Mouse (Mus musculus): ENCODE results near the gene Itgam.

Itgam gene

DNA sequence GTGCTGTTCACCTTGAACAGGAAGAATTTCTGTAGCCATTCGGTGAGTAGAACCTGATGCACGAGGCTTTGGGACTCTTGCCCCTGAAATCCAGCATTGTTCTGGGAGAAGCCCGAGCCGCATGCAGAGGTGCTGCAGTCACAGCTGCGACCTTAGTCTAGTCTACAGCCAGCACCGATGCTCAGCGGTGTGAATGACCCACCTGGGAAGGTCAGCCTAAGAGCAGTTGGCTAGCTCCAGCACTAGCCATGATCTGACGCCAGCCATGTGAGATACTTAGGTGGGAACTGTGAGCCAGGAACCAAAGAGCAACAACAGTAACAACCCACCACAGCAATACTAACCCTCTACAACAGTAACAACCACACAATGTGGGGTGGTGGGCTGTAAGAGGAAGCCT lies 4.6 kb upstream of the Itgam start:
- DNase-seq (ENCODE audit: low spot score in 2 of 2), result no peak

DNA sequence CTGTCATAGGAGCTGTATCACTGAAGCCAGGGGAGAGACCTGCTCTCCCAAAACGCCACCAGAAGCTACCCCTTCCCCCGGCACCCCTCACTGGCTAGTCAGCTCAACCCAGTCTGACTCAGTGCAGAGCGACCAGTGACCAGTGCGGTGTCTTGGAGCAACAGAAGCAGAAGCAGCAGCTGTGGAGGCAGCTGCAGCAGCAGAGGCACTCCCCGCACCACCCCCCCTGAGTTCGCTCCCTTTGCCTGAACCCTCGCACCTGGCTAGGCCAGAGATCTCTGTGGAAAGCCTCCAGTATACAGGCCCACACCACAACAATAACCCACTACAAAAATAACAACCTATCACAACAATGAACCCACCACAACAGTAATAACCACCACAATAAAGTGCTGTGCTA lies 3.9 kb upstream of the Itgam start:
- DNase-seq (ENCODE audit: low spot score in 2 of 2), result no peak

DNA sequence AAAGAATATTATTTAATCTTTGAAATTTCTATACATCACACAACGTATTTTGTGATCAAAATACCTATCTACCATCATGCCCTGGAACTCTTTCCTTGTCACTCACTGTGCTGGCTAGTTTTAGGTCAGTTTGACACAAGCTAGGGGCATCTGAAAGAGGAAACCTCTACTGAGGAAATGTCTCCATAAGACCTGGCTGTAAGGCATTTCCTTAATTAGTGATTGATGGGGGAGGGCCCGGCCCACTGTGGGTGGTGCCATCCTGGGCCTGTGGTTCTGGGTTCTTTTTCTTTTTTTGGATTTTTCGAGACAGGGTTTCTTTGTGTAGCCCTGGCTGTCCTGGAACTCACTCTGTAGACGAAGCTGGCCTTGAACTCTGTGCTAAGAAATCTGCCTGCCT lies 3.3 kb upstream of the Itgam start:
- DNase-seq (ENCODE audit: low spot score in 2 of 2), result no peak

DNA sequence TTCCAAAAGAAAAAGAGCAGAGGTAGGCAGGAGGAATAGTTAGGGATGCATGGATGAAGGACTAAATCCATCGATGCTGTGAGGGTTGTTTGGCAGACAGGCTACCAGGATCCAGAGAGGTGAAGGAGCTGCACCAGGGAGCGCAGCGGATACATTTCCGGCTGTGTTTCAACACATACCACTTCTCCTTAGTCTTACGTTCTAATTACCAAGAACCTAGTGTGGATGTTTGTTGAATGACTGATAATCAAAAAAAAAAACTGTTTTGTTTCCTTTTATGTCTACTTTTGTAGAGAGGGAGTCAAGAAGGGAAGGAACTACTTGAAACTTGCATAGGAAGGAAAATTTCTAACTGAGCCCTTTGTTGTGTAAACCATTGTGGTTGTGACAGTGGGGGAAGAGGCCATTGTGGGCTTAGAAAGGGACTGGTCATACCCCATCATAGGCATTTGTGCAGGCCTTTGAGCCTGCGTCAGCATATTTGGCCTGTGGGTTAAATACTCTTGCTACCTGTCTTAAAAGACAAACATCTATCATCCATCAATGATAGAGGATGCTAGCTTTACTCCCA lies 856 bp downstream of the Itgam start:
- no peak for DNase-seq (ENCODE audit: low spot score in 2 of 2)

DNA sequence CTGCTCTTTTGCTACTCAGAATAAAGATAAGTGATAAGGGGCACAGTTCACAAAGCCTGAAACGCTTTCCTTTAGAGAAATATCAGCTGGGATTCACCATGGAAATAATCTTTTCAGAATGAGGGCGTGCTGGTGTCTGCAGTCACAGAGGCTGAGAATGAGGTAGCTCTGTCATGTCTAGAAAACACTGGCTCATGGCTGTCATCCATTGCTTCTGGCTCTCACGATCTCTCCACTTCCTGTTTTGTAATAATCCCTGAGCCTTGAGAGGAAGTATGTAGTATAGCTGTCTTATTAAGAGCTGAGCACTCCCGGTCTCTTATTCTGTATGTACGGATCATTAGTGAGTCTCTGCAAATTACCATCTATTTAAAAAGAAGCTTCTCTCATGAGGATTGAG lies 3.1 kb downstream of the Itgam start:
- no peak for DNase-seq (ENCODE audit: low spot score in 2 of 2)

DNA sequence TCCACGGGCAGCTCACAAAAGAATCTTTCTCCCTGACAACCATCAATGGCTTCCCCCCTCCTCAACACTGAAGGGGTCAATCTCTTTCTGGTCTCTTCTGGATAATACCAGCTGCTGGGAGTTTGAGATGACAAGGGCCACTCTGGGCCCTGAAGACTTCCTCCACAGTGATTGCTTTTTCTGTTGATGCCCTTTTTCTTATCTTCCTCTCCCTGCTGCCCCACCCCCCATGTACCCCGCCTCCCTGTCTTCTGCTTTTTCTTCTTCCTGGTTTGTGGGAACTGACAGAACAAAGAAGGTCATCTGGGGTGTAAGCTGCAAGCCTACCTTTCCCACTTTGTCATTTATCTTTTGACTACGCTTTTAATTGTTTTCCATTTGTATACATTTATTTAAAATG lies 5.4 kb downstream of the Itgam start:
- no peak for DNase-seq (ENCODE audit: low spot score in 2 of 2)

DNA sequence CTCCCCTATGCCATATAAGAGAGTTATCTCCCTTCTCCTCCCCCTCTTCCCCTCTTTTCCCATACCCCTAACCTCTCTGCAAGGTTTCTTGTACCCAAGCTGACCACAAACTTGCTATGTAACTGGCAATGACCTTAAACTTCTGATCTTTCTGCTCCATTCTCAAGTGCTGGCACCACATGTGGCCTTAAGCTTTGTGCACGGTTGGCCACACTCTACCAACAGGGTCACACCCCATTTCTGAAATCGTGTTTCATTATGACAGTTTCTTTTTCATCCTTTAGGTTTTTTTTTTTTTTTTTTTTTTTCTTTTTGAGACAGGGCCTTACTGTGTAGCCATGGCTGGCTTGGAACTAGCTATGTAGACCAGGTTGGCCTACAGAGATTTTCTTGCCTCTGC lies 7.4 kb downstream of the Itgam start:
- DNase-seq (ENCODE audit: low spot score in 2 of 2), result no peak

DNA sequence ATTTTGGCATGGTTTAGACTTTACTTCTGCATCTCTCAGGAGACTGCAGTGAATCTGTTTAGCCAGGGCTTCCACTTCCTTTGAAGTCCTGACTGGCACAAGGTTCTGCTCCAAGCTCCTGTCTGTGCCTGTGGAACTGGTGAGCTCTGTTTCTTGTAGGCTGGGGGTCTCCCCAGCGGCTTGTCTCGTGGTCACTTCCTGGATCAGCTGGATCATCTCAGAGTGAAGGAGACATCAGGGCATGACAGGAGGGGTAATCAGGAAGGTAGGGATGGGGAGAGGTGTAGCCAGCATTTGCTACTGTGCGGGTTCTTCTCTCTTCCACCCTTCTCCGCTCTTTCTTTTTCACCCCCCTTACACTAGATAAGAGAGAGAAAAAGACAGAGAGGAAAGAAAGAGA lies 9.4 kb downstream of the Itgam start:
- DNase-seq (ENCODE audit: low spot score in 2 of 2), result no peak

DNA sequence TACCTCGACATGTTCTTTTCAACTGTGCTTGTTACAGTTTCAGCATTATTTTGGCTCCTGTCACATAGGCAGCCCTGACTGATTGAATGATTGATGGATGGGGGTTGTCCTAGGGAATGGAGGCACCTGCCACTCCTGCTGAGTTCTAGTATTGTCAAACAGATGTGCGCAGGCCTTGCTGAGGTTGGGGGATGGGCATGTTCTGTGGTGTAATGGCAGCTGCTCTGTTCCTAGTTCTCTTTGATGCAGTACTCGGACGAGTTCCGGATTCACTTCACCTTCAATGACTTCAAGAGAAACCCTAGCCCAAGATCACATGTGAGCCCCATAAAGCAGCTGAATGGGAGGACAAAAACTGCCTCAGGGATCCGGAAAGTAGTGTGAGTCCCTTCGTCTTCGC lies 17.6 kb downstream of the Itgam start:
- DNase-seq (ENCODE audit: low spot score in 2 of 2), result no peak

DNA sequence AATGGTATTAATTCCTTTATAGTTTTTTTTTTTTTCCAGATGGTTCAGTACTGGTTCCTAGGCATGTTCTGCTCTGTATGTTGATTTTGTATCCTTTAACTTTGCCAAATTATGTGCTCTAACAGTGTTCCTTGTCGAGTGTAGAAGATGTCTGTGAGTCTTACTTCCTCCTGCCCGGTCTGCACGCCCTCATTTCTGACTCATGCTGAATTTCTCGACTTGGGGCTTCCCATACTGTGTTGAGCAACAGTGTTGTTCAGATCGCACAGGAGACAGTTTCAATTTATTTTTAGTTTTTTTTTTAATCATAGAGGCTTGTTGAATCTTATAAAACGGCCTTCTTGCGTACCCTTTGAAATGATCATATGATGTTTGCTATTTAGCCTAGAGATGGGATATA lies 26.7 kb downstream of the Itgam start:
- DNase-seq (ENCODE audit: low spot score in 2 of 2), result no peak

DNA sequence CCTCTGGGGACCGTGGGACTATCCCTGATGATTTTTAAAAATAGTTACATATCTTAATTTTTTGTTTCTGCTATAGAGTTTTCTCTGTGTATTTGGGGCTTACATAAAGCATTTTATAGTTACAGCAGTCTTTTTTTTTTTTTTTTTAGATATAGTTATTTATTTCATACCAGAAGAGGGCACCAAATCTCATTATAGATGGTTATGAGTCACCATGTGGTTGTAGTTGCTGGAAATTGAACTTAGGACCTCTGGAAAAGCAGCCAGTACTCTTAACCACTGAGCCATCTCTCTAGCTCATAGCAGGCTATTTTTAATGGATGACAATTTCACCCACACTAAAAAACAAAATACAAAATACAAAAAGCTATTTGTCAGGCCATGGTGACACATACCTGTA lies 35.7 kb downstream of the Itgam start:
- no peak for DNase-seq (ENCODE audit: low spot score in 2 of 2)

DNA sequence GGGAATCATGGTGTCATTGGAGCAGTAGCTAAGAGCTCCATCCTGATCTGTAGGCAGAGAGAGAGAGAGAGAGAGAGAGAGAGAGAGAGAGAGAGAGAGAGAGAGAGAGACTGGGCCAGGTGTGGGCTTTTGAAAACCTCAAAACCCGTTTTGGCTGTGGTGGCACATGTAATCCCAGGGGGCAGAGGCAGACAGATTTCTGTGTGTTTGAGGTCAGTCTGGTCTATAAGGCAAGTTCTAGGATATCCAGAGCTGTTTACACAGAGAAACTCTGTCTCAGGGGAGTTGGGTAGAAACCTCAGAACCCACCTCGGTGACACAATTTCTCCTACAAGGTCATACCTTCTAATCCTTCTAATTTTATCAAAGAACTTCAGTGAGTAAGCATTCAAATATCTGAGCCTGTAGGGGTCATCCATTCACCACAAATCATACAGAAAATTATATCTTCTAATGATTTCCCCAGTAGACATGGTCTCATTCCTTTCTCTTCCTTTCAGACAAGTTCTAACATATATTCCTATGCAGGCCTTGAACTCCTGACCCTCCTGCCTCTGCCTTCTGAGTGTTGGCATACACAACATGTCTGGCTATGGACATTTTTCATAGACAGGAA lies 38.4 kb downstream of the Itgam start:
- DNase-seq (ENCODE audit: low spot score in 2 of 2), result no peak

DNA sequence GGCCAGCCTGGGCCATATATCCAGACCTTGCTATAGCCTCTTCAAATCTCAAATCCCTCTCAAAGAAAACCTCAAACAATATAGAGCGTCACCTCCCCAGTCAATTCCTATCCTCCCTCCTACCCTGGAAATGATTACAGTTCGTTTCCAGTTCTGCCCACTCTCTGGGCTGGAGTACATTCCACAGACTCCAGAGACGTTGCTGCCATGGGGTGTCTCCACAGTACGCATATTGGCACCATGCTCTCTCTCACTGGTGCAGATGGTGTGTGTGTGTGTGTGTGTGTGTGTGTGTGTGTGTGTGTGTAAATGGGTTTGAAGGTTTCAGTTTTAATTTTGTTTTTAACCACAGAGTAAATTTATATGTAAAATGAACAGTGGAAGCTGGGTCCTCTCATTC lies 42.8 kb downstream of the Itgam start:
- no peak for DNase-seq (ENCODE audit: low spot score in 2 of 2)

DNA sequence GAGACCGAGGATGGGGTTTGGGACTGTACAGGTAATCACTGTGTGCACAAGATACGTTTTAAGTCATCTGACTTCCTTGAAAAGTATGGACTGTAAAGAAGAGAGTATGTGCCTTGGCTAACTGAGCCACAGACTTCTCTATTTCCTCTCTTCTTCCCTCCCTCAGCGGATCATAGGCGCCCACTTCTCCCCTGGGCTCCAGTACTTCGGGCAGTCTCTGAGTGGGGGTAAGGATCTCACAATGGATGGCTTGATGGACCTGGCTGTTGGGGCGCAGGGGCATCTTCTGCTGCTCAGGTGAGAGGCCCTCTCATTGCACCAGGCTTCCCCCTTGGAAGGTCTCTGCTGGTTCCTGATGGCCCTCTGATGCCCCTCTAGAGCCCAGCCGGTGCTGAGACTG lies 45.0 kb downstream of the Itgam start:
- DNase-seq (ENCODE audit: low spot score in 2 of 2), result no peak

DNA sequence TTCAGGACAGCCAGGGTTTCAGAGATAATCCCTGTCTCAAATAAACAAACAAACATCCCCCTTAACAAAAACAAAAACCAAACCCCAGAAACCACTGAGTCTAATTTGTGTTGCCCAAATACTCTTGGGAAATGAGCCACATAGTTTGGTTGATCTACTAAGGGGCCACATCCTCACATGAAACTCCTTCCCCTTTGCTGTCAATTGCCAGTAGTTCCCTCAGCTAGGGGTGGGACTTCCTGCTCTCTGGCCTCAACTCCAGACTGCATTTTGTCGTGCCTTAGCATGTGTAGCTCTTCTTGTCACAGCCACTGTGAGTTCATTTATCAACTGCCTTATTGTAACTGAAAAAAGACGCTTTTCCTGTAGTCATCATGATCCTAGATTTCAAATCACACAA lies 47.9 kb downstream of the Itgam start:
- DNase-seq (ENCODE audit: low spot score in 2 of 2), result no peak

DNA sequence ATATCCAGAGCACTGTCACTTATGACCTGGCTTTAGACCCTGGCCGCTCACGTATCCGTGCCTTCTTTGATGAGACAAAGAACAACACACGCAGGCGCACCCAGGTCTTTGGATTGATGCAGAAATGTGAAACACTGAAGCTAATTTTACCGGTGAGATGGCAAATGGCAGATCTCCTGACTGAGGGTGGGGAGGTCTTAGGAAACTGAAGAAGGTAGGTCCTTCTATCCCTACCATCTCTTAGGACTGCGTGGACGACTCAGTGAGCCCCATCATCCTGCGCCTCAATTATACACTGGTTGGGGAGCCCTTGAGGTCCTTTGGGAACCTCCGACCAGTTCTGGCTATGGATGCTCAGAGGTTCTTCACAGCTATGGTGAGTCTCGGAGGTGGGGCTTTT lies 49.7 kb downstream of the Itgam start:
- DNase-seq (ENCODE audit: low spot score in 2 of 2), result no peak

DNA sequence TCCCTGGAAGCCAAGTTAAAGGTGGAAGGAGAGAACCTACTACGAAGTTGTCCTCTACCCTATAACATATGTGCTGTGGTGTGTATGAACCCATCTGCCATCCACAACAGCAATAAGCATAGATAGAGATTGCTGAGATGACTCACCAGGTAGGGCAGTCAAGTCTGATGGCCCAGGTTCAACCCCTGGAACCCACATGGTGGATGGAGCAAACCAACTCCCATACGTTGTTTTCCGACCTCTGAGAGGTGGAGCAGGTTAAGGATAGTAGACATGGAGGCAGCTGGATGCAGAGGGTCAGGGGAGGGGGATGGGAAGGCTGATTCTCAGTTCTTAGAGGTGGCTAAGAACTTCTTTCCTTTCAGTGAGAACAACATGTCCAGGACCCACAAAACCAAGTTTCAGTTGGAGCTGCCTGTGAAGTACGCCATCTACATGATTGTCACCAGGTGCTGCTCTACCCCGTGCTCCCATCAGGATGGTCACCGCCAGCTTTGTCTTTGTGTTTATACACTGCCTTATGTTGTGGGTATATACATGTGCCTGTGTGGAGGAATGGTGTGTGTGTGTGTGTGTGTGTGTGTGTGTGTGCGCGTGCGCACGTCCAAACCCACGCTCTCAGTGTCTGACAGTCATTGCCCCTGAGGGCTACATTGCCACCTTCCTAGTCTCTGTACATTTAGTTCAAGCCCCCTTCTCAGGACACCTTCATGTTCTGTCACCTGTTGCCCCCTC lies 52.1 kb downstream of the Itgam start:
- no peak for DNase-seq (ENCODE audit: low spot score in 2 of 2)

DNA sequence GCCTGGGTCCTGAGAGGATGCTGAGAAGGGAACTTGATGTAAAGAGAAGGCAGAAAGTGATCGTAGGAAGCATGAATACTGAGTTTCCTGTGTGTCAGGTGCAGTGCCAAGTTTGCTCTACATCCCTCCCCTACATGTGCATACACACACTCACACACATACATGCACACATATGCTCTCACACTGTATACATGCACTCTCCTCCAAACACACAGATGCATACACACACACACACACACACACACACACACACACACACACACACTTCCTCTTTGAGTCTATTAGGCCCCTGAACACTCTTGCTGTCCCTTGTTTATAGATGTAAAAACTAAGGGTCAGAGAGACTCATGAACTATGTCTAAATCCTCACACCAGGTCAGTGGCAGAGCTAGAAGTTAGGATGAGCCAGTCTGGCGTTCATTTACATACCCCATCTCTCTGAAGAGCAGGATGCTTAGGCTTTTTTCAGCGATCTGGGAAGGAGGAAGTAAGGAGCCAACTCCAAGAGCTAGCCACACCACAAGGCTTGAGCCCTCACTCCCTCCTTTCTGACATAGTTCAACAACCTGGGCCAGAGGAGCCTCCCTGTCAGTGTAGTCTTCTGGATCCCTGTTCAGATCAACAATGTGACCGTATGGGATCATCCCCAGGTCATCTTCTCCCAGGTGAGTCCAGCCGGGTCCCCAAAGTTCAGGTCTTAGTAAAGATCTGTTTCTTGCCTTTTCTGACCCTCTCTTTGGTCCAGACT lies 52.9 kb downstream of the Itgam start:
- no peak for DNase-seq (ENCODE audit: low spot score in 2 of 2)

DNA sequence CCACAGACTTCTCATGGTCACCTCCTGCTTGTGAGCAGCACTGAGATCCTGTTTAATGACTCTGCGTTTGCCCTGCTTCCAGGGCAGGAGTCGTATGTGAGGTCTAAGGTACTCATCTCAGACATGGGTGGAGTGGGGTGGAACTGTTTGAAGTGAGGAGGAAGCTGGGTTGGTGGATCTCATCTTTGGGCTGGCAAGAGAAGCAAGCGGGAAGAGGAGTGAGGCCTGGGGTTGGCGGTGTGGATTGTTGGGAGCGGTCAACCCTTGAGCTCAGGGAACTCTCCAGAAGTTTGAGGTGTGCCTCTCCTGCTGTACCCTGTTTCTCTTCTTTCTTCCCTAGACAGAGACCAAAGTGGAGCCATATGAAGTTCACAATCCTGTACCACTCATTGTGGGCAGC lies 54.0 kb downstream of the Itgam start:
- no peak for DNase-seq (ENCODE audit: low spot score in 2 of 2)

DNA sequence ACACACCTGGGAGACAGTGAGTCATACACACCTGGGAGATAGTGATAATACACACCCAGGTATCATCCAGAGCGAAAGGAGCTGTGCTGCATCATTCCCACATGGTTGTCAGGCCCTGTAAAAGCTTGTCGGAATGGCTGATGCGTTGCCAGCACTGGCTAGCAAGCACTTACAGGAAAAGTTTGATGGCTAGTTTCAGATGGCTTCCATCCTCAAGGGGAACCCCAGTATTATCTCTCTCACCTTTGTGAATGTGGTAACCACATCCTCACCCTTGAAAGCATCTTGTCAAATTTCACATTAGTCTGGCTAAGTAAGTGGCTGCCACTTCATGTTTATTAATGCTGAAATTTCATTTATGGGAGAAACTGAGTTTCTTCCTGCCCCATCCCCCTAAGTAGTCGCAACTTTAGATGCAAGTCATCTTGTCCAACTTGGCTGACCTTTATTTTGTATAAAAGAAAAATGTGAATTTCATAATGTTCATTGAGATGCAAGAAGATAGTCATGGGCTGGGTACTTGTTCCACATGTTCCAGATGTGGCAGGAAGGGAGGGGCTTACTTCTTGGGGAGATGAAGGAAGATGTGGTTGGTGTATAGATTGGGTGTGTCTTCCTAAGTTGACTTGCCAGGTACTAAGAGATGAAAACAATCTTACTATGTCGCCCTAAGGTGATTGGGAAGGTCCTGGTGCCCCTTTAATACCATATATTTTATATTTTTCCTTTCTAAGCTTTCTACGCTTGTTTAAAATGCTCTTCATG lies 57.5 kb downstream of the Itgam start:
- no peak for DNase-seq (ENCODE audit: low spot score in 2 of 2)

DNA sequence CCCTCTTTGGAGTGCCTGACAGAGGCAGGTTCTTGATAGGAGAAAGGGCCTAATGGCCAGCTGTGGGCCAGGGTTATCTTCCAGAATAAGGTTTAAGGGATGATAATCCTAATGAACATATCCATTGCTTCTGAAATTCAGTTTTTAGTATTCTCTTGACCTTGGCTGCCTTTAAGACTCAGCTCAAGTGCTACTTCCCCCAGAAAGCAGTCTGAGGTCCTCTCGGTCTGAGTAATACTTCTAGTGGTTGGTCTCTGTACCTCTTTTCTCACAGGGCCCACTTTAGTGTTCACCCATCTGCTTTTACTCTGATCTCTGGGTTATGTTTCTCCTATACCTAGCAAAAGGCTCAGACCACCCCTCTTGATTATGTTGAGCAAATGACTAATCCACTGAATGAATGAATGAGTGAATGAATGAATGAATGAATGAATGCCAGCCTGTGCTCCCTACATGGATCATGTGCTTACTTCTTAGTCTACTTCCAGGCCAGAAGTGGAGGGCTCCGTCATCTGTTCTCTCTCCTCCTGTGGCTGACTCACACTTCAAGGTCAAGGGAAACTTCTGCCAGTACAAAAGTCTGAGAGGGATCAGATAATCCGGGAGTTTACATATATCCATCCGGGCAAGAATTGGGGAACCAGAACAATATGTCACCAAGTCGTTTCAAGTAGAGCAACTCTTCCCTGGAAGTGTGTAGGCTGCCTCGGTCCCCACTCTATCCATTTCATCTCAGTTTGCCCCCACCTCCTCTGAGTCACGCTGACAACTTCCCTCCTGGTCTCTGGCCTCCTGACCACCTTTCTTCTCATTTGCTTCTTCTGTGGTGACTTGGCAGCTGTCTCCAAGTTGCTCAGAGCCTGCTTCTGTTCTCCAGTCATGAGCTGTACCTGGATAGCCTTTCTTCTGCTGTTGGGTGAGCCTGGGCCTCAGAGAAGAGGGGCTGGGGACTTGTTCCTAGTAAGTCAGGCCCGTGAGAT lies 66.6 kb downstream of the Itgam start, which contains the start of gene Itgax:
TSS of gene Itgax (plus strand) at position 807 of the 980 bp plus-strand sequence.
- DNase-seq (ENCODE audit: low spot score in 2 of 2), result no peak
